In genomic region chr7:141275356-141275755, GRCm38 (mm10) we compare ENCODE assay signal across 26 mouse cellular contexts. TPM values are rescaled to one million over a fixed set of nuclear protein-coding genes. Genes with fewer than 3 reads are reported as not detected.
"Had no signal": no experiment of that assay in that cellular context is flagged by ENCODE, and none has a peak within 500 bp of the region (broad histone marks: within the 10 kb centered on the region; RNA-seq: fewer than 3 reads in every experiment).

No protein-coding gene starts in this region.

- H3K27me3 ChIP-seq: kidney, embryonic 15.5 days; midbrain, embryonic 15.5 days; stomach, embryonic 15.5 days had no signal

- ATAC-seq: liver, postnatal 0 days; lung, postnatal 0 days; midbrain, embryonic 15.5 days had no signal

- H3K27ac ChIP-seq: kidney, embryonic 15.5 days; limb, embryonic 12.5 days; limb, embryonic 15.5 days; liver, embryonic 14.5 days; macrophage; midbrain, embryonic 12.5 days; midbrain, embryonic 15.5 days; neural tube, embryonic 12.5 days; neural tube, embryonic 15.5 days; stomach, embryonic 15.5 days had no signal

- H3K4me3 ChIP-seq: kidney, embryonic 15.5 days; limb, embryonic 12.5 days; limb, embryonic 15.5 days; midbrain, embryonic 12.5 days; midbrain, embryonic 15.5 days; neural tube, embryonic 12.5 days; neural tube, embryonic 15.5 days; stomach, embryonic 15.5 days had no signal

- H3K9me3 ChIP-seq: kidney, embryonic 15.5 days; limb, embryonic 12.5 days; limb, embryonic 15.5 days; midbrain, embryonic 12.5 days; midbrain, embryonic 15.5 days; neural tube, embryonic 12.5 days; neural tube, embryonic 15.5 days; stomach, embryonic 15.5 days had no signal

- H3K4me2 ChIP-seq: limb, embryonic 12.5 days; limb, embryonic 15.5 days; liver, embryonic 11.5 days; lung, embryonic 14.5 days; midbrain, embryonic 12.5 days; midbrain, embryonic 15.5 days; neural tube, embryonic 12.5 days; neural tube, embryonic 15.5 days; stomach, embryonic 15.5 days had no signal

- H3K4me1 ChIP-seq: midbrain, embryonic 15.5 days had no signal

- DNase-seq: kidney, adult 18-20 months; kidney, postnatal 10 days; kidney, postnatal 36 days; left cerebral cortex, postnatal 4 days; liver, postnatal 0 days; lung, embryonic 14.5 days; right cerebral cortex, postnatal 25 days; thymus, adult 18-20 months; thymus, postnatal 4 days had no signal

- H3K9ac ChIP-seq: kidney, embryonic 15.5 days; limb, embryonic 12.5 days; limb, embryonic 15.5 days; liver, embryonic 14.5 days; liver, postnatal 0 days; lung, embryonic 14.5 days; midbrain, embryonic 12.5 days; midbrain, embryonic 15.5 days; neural tube, embryonic 12.5 days; neural tube, embryonic 15.5 days; stomach, embryonic 15.5 days had no signal

- H3K36me3 ChIP-seq: kidney, embryonic 15.5 days; limb, embryonic 12.5 days; limb, embryonic 15.5 days; midbrain, embryonic 12.5 days; midbrain, embryonic 15.5 days; neural tube, embryonic 12.5 days; neural tube, embryonic 15.5 days; stomach, embryonic 15.5 days had no signal

RNA-seq across cellular contexts. Expression of gene Cdhr5, which starts 1.2 kb away (rescaled TPM):
- total RNA-seq: layer of hippocampus, adult 8-10 months; layer of hippocampus, postnatal 10 days; left cerebral cortex, adult 8-10 months; left cerebral cortex, postnatal 14 days; left cerebral cortex, postnatal 4 days; megakaryocyte, adult 5-6 weeks had no signal
- polyA plus RNA-seq: limb, embryonic 12.5 days; lung, embryonic 14.5 days; lung, postnatal 0 days; macrophage; midbrain, embryonic 12.5 days; midbrain, embryonic 15.5 days; neural tube, embryonic 12.5 days; neural tube, embryonic 15.5 days had no signal

RNA-seq across cellular contexts. Expression of gene Sct, which starts 3.6 kb away (rescaled TPM):
- total RNA-seq: layer of hippocampus, adult 8-10 months; left cerebral cortex, adult 8-10 months; left cerebral cortex, postnatal 14 days; megakaryocyte, adult 5-6 weeks had no signal
- polyA plus RNA-seq: liver, postnatal 0 days; macrophage had no signal

RNA-seq across cellular contexts. Expression of gene Drd4, which starts 16.4 kb away (rescaled TPM):
- total RNA-seq: megakaryocyte, adult 5-6 weeks had no signal
- polyA plus RNA-seq: liver, embryonic 14.5 days; liver, postnatal 0 days; macrophage had no signal
